Mouse (Mus musculus) neural tube, embryonic 11.5 days (tissue): Measurements from ENCODE around the gene Tmem199. TPM values are rescaled to one million over a fixed set of nuclear protein-coding genes. Genes with fewer than 3 reads are reported as not detected.

Experiments
- ATAC-seq: fragments of 200-750 bp; cut with Nextera tagmentation; 2 replicates; pipeline ENCODE4 v1.8.0; 2017; ENCODE audit warnings: moderate number of reproducible peaks, mild to moderate bottlenecking, moderate TSS enrichment, moderate library complexity; ENCODE audit not compliant: insufficient read depth, low FRiP score, low TSS enrichment
- DNase-seq: peaks from one replicate; pipeline ENCODE4 v3.0.0-alpha.2; 2015; ENCODE audit warnings: low spot score
- H3K27ac ChIP-seq: fragments of 300-500 bp; sonication (generic); 2 replicates; pipeline ENCODE4 v1.5.1; 2014; ENCODE audit warnings: low read depth, mild to moderate bottlenecking, low read length
- H3K27me3 ChIP-seq: fragments of 300-500 bp; sonication (generic); 2 replicates; pipeline ENCODE4 v1.6.1; 2014; ENCODE audit warnings: mild to moderate bottlenecking, low read length, mixed read lengths; ENCODE audit not compliant: control insufficient read depth, insufficient read depth
- H3K36me3 ChIP-seq: fragments of 300-500 bp; sonication (generic); 2 replicates; pipeline ENCODE4 v1.6.1; 2014; ENCODE audit warnings: mild to moderate bottlenecking, low read length, moderate library complexity, mixed read lengths; ENCODE audit not compliant: control insufficient read depth, insufficient read depth
- H3K4me1 ChIP-seq: fragments of 300-500 bp; sonication (generic); 2 replicates; pipeline ENCODE4 v1.6.1; 2014; ENCODE audit warnings: low read length, mixed read lengths; ENCODE audit not compliant: control insufficient read depth, insufficient read depth
- H3K4me2 ChIP-seq: fragments of 300-500 bp; sonication (generic); 2 replicates; pipeline ENCODE4 v1.6.1; 2014; ENCODE audit warnings: low read depth, mild to moderate bottlenecking, moderate library complexity
- H3K4me3 ChIP-seq: fragments of 300-500 bp; sonication (generic); 2 replicates; pipeline ENCODE4 v1.5.1; 2014; ENCODE audit warnings: low read depth, low read length
- H3K9ac ChIP-seq: fragments of 300-500 bp; sonication (generic); 2 replicates; pipeline ENCODE4 v1.6.1; 2014; ENCODE audit warnings: mild to moderate bottlenecking, low read length
- H3K9me3 ChIP-seq: fragments of 300-500 bp; sonication (generic); 2 replicates; pipeline ENCODE4 v1.6.1; 2016; ENCODE audit warnings: low read length; ENCODE audit not compliant: control insufficient read depth
- WGBS: fragments of 180-500 bp; shearing (Covaris S2); extraction: QIAGEN DNeasy Blood & Tissue Kit; methylation state at CpG from one replicate; pipeline ENCODE4 v1.1.7; 2014; 5-methylcytosine and 5-hydroxymethylcytosine counted together
- polyA plus RNA-seq: library from polyadenylated mRNA; unstranded; fragments of >200 nt; fragmentation: Nextera tagmentation; extraction: Ambion mirVana; gene quantifications from 2 replicates; pipeline ENCODE4 v1.2.1, GENCODE M21; 2014

Gene Tmem199
- polyA plus RNA-seq, 1 experiment from 2014 or later: 87.3 TPM

- DNase-seq (no peak), ATAC-seq (no peak)
- Histone ChIP-seq H3K9me3 (no peaks in the 10 kb centered on the region), H3K4me1 (peaks cover 14% of the 10 kb centered on the region), H3K4me3 (no peak overlapping the region), H3K27me3 (no peaks in the 10 kb centered on the region), H3K27ac (no peak overlapping the region), H3K9ac (no peak overlapping the region), H3K36me3 (peaks cover 20% of the 10 kb centered on the region), H3K4me2 (no peak overlapping the region)
- WGBS: 58% methylated on average over 2 of the region's 2 CpGs
These were observed 3.8 kb upstream of the Tmem199 start for GRCm38 (mm10) chr11:78515549-78516325.

GRCm38 (mm10) chr11:78513106-78513790 is 1.3 kb upstream of the Tmem199 start:
- Histone ChIP-seq H3K9ac (peak overlapping the region; percentile 96), H3K9me3 (no peaks in the 10 kb centered on the region), H3K27me3 (no peaks in the 10 kb centered on the region), H3K27ac (no peak overlapping the region), H3K36me3 (peaks cover 17% of the 10 kb centered on the region), H3K4me1 (peaks cover 14% of the 10 kb centered on the region), H3K4me3 (peak overlapping the region; percentile 67; the same call in 1 of the 2 replicates), H3K4me2 (peak overlapping the region; percentile 76)
- DNase-seq (no peak), ATAC-seq (no peak)
- WGBS: 81% methylated on average over 3 of the region's 3 CpGs

GRCm38 (mm10) chr11:78509148-78509547 is 2.8 kb downstream of the Tmem199 start:
- H3K4me1 ChIP-seq: peaks cover 14% of the 10 kb centered on the region
- H3K36me3 ChIP-seq: peaks cover 9% of the 10 kb centered on the region; the same call in 1 of the 2 replicates
- DNase-seq (no peak), ATAC-seq (no peak)
- no peak overlapping the region for H3K9ac ChIP-seq
- H3K27me3 ChIP-seq: no peaks in the 10 kb centered on the region
- no peak overlapping the region for H3K4me3 ChIP-seq
- H3K27ac ChIP-seq: no peak overlapping the region
- 89% methylated on average over 5 of the region's 5 CpGs for WGBS
- H3K9me3 ChIP-seq: no peaks in the 10 kb centered on the region
- no peak overlapping the region for H3K4me2 ChIP-seq

DNA sequence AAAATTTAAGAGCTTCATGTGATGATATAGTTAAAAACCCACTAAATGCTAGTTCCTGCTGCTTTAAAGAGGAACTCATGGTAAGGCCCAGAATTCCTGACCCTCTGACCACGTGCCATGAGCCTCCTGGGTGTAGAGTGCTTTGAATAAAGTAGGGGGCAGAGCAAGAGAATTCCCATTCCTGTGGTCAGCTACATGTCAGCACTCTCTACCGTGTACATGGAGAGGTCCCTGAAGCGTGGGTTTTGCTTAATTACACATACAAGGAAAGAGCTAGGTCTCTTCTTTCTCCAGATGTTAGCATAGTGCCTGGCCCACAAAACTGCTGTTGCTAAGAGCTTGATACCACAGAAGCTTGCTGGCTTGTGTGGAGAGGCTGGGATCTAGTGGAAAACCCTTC is 6.5 kb downstream of the Tmem199 start:
- DNase-seq (no peak), ATAC-seq (no peak)
- no peak overlapping the region for H3K9ac ChIP-seq
- peaks cover 9% of the 10 kb centered on the region; the same call in 1 of the 2 replicates for H3K36me3 ChIP-seq
- WGBS: 84% methylated on average over 3 of the region's 3 CpGs
- no peaks in the 10 kb centered on the region for H3K9me3 ChIP-seq
- 0 out of 2 replicates have a peak, but pooled peaks cover under 1% of the 10 kb centered on the region for H3K27me3 ChIP-seq
- H3K4me1 ChIP-seq: no peaks in the 10 kb centered on the region
- no peak overlapping the region for H3K27ac ChIP-seq
- no peak overlapping the region for H3K4me3 ChIP-seq
- no peak overlapping the region for H3K4me2 ChIP-seq

DNA sequence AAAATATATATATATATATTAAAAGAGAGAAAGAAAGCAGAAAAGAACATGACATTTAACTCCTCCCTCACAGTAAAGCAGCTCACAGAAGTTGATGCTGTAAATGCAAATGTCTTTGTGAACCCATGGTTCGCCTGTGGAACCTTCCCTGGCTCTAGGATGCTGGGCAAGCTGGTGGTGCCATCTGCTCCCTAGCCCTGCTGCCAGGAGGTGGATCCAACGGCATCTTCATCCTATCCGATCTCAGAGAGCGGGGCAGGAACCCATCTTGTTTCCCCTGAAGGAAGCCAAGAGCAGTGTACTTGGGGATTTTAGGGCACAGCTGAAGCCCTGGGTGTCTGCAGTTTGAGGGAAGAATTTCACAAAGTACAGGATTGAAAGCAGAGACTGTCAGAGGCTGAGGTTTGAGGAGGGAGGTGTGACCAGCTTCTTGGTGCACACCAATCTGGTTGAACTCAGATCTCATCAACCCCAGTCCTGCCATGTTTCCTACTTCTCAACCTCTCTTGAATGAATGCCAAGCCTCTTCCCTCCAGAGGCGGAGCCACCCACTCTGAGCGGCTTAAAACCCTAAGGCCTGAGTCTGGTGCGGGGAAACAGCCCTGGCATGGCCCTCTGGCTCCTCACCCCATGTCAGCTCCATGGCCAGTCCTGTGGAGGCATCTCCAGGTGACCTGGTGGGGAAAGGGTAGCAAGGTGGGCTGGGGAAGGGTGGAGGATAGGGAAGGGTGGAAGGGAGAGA is 8.9 kb downstream of the Tmem199 start, which contains the start of gene Sebox:
Gene Sebox (plus strand): TSS at position 539 of the 742 bp plus-strand sequence.
- Histone ChIP-seq H3K4me3 (no peak within 1 kb of the TSS), H3K4me2 (no peak within 1 kb of the TSS), H3K27ac (no peak within 1 kb of the TSS), H3K4me1 (no peaks in the 10 kb centered on the region; the same call in 1 of the 2 replicates), H3K27me3 (0 out of 2 replicates have a peak, but pooled peaks cover 2% of the 10 kb centered on the region), H3K9me3 (no peaks in the 10 kb centered on the region), H3K36me3 (peaks cover 7% of the 10 kb centered on the region; the same call in 1 of the 2 replicates), H3K9ac (no peak within 1 kb of the TSS)
- 76% methylated on average over 7 of the region's 7 CpGs for WGBS
- ATAC-seq: no peak
- DNase-seq: no peak

DNA sequence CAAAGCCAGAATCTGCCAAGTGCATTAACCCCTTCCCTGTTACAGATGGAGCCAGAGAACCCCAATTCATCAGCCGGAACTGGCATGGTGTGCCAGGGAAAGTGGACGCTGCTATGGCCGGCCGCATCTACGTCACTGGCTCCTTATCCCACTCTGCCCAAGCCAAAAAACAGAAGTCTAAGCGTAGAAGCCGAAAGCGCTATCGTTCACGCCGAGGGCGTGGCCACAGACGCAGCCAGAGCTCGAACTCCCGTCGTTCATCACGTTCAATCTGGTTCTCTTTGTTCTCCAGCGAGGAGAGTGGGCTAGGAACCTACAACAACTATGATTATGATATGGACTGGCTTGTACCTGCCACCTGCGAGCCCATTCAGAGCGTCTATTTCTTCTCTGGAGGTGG is 10.4 kb downstream of the Tmem199 start:
- ATAC-seq: no peak
- H3K27ac ChIP-seq: no peak overlapping the region
- H3K4me2 ChIP-seq: no peak overlapping the region
- no peak overlapping the region for H3K9ac ChIP-seq
- peaks cover 4% of the 10 kb centered on the region; the same call in 1 of the 2 replicates for H3K4me1 ChIP-seq
- WGBS: 78% methylated on average over 20 of the region's 20 CpGs
- no peak overlapping the region for H3K4me3 ChIP-seq
- DNase-seq: no peak
- H3K9me3 ChIP-seq: no peaks in the 10 kb centered on the region
- peaks cover under 1% of the 10 kb centered on the region; the same call in 1 of the 2 replicates for H3K36me3 ChIP-seq
- H3K27me3 ChIP-seq: 0 out of 2 replicates have a peak, but pooled peaks cover 2% of the 10 kb centered on the region

DNA sequence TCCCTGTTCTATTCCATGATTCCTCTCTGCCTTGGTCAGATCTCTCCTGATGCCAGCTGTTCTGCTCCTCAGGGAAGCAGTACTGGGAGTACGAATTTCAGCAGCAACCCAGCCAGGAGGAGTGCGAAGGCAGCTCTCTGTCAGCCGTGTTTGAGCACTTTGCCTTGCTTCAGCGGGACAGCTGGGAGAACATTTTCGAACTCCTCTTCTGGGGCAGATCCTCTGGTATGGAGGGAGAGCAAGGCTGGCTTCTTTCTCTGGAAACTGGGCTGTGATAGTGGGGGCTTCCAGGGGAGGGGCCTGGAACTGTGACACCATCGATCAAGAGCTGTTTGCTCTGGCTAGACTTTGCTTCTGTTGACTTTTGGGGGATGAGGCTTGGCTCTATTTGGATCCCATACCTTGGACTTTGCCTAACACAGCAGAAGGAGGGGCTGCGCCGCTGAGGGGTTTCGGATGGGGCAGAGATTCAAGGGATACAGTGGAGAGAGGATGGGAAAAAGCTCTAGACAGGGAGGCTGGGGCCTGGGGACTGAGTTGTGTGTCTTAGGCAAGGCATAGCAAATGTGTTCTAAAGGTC is 11.3 kb downstream of the Tmem199 start:
- Histone ChIP-seq H3K36me3 (no peaks in the 10 kb centered on the region), H3K9me3 (no peaks in the 10 kb centered on the region), H3K27ac (no peak overlapping the region), H3K4me2 (no peak overlapping the region), H3K4me3 (no peak overlapping the region), H3K27me3 (peaks cover 8% of the 10 kb centered on the region), H3K9ac (no peak overlapping the region), H3K4me1 (peaks cover 9% of the 10 kb centered on the region; the same call in 1 of the 2 replicates)
- DNase-seq (no peak), ATAC-seq (no peak)
- WGBS: 81% methylated on average over 9 of the region's 9 CpGs

GRCm38 (mm10) chr11:78499543-78499942 is 12.4 kb downstream of the Tmem199 start:
- peaks cover 14% of the 10 kb centered on the region for H3K27me3 ChIP-seq
- ATAC-seq (no peak), DNase-seq (no peak)
- no peaks in the 10 kb centered on the region for H3K36me3 ChIP-seq
- no peaks in the 10 kb centered on the region for H3K9me3 ChIP-seq
- no peak overlapping the region for H3K27ac ChIP-seq
- peak overlapping the region; percentile 10; the same call in 1 of the 2 replicates for H3K4me3 ChIP-seq
- H3K4me1 ChIP-seq: peaks cover 9% of the 10 kb centered on the region; the same call in 1 of the 2 replicates
- WGBS: 56% methylated on average over 16 of the region's 16 CpGs
- no peak overlapping the region for H3K4me2 ChIP-seq
- no peak overlapping the region; the same call in 1 of the 2 replicates for H3K9ac ChIP-seq
